Mouse (Mus musculus): Measurements from ENCODE around the gene Copg1.
"Not testable (repeated sequence)": the region's sequence is repeated elsewhere in the genome, so short reads cannot be mapped to it uniquely, and the experiment has no call there.

The Copg1 gene

GRCm38 (mm10) chr6:87962457-87962856 is 74.8 kb downstream of the Copg1 start:
- DNase-seq (ENCODE audit: extremely low spot score, low read depth, low spot score) = not testable (repeated sequence)

All from hindlimb bud, embryonic 11.5 days (tissue).